Mouse (Mus musculus) layer of hippocampus, postnatal 10 days (tissue): Measurements from ENCODE around the gene CN725425. TPM values are rescaled to one million over a fixed set of nuclear protein-coding genes. Genes with fewer than 3 reads are reported as not detected.

Experiments
- DNase-seq, 2 experiments: peaks; one replicate each; pipeline ENCODE4 v3.0.0; 2021; ENCODE audit warnings: low spot score in 2 of 2
- long read RNA-seq: library from polyadenylated mRNA; stranded (forward); transcript quantifications from one replicate; pipeline ENCODE4 v2.0.0, GENCODE M21; 2023
- total RNA-seq, 2 experiments: library from RNA; stranded (reverse); gene quantifications; 2 replicates each; pipeline ENCODE4 v1.2.3; 2021

The CN725425 gene
- total RNA-seq = under 1 TPM in 1 of 2 experiments, not detected in 1; 0.30 TPM
- long read RNA-seq = 0 reads

GRCm38 (mm10) chr15:91199256-91199905, at the start of gene CN725425:
Gene CN725425 (plus strand): TSS chr15:91199494.
- no peak for DNase-seq

- DNase-seq = no peak
Measured at GRCm38 (mm10) chr15:91152592-91152991, 46.7 kb upstream of the CN725425 start.

GRCm38 (mm10) chr15:91153311-91153710, 46.0 kb upstream of the CN725425 start:
- no peak for DNase-seq

- DNase-seq = no peak
Measured at GRCm38 (mm10) chr15:91161153-91161552, 38.1 kb upstream of the CN725425 start.

GRCm38 (mm10) chr15:91163454-91163853, 35.8 kb upstream of the CN725425 start:
- no peak for DNase-seq

GRCm38 (mm10) chr15:91165021-91165420, 34.3 kb upstream of the CN725425 start:
- DNase-seq = peak; percentile 23 to 33

GRCm38 (mm10) chr15:91167850-91168562, 31.3 kb upstream of the CN725425 start:
- DNase-seq = no peak

GRCm38 (mm10) chr15:91170602-91171328, 28.5 kb upstream of the CN725425 start:
- no peak for DNase-seq

- DNase-seq = no peak
Measured at GRCm38 (mm10) chr15:91171332-91171731, 28.0 kb upstream of the CN725425 start.

GRCm38 (mm10) chr15:91172193-91172592, 27.1 kb upstream of the CN725425 start:
- DNase-seq = no peak

- no peak for DNase-seq
Measured at GRCm38 (mm10) chr15:91178656-91179314, 20.5 kb upstream of the CN725425 start.

GRCm38 (mm10) chr15:91179911-91180622, 19.2 kb upstream of the CN725425 start:
- DNase-seq = no peak

GRCm38 (mm10) chr15:91186358-91186757, 12.9 kb upstream of the CN725425 start:
- no peak for DNase-seq

GRCm38 (mm10) chr15:91190026-91190425, 9.3 kb upstream of the CN725425 start:
- peak in 1 of 2 experiments; percentile 20 for DNase-seq

- DNase-seq = peak in 1 of 2 experiments; percentile 23
Measured at GRCm38 (mm10) chr15:91190519-91191207, 8.6 kb upstream of the CN725425 start.

- peak; percentile 66 to 81 for DNase-seq
Measured at GRCm38 (mm10) chr15:91191412-91192222, 7.7 kb upstream of the CN725425 start, which contains the start of gene Abcd2. Gene Abcd2 (minus strand): TSS chr15:91191799.

- DNase-seq = no peak
Measured at GRCm38 (mm10) chr15:91192223-91192598, 7.1 kb upstream of the CN725425 start.

GRCm38 (mm10) chr15:91200833-91201232, 1.5 kb downstream of the CN725425 start:
- no peak for DNase-seq

- DNase-seq = no peak
Measured at GRCm38 (mm10) chr15:91202486-91202885, 3.2 kb downstream of the CN725425 start.
